Mouse (Mus musculus): ENCODE data around the gene Ndufa7. TPM values are rescaled to one million over a fixed set of nuclear protein-coding genes. Genes with fewer than 3 reads are reported as not detected.
A peak's percentile ranks its signal among the peaks of the same experiment; 100 is the strongest.
"Not testable (repeated sequence)": the region's sequence is repeated elsewhere in the genome, so short reads cannot be mapped to it uniquely, and the experiment has no call there.

Gene Ndufa7
- total RNA-seq, 2 experiments from 2014 or later, result 214 to 232 TPM

DNA sequence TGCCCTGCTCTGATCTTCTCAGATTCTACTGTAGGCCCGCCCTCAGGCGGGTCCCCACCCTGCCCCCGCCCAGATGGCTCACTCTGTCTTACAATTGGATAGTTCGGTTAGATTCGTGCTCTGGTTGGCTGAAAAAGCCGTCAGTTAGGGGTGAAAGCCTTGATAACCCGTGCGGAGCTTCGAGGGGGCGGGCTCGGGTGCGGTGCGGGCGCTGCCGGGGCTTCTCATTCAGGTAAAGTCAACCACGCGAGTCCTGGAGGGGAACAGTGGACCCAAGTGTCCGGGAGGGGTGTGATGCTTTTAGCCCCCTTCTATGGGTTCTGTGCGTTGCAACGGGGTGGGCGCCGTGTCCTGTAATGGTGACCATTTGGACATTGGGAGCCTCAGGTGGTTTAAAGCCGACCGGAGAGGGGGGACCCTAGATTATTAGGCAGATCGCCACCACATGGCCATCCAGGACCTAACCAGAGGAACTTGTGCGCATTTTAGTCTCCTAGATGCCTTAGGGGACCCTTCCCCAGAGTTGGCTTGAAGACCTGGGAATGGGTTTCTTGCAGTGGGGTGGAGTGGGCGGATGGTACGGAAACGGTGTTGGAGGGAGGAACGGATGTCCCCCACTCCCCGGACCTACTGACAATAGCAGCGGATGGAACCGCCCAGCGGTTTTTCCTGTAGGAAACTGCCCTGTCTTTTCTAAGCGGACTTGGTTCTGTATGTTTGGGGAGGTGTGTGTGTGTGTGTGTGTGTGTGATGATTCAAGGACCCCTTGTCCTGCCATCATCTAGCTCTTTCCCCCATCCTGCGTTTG, 13.8 kb upstream of the Ndufa7 start, which contains the start of gene Kank3:
Gene Kank3, plus strand, starts transcription at position 186 of the 808 bp plus-strand sequence.
- DNase-seq, result peak; percentile 94
- intact Hi-C loops (cut with DNase I), result no loop called here

DNA sequence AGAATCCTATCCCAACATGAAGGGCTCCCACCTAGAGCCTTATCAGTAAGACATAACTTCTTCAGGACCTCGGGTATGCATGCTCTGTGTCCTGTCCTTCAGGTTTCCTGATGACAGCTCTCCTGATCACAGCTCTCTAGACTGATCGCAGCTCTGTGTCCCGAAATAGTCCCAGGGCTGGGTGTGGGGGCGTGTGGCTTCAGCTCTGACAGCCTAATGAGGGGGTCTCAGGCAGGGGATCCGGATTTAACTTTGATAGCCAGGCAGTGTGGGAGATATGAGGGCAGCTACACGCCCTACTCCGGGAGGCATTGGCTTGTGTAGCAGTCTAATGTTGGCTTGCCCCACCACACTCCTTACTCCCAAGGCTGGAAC, 13.2 kb upstream of the Ndufa7 start:
- intact Hi-C loops (cut with DNase I), result no loop called here
- DNase-seq, result no peak

DNA sequence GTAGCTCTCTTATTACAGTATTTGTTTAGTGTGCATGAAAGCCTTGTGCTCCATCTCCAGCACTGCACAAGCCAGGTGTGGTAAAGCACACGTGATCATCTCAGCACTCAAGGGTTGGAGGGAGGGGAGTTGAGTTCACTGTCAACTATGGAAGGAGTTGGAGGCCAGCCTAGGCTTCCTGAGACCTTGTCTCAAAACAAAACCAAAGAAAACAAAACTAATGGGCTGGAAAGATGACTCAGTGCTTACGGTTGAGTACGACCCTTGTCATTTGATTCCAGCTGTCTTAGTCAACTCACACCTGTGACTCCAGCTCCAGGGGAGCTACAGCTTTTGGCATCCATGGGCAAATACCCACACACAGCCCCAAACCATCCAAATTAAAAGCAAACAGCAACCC, 11.9 kb upstream of the Ndufa7 start:
- intact Hi-C loops (cut with DNase I), result no loop called here
- no peak for DNase-seq

DNA sequence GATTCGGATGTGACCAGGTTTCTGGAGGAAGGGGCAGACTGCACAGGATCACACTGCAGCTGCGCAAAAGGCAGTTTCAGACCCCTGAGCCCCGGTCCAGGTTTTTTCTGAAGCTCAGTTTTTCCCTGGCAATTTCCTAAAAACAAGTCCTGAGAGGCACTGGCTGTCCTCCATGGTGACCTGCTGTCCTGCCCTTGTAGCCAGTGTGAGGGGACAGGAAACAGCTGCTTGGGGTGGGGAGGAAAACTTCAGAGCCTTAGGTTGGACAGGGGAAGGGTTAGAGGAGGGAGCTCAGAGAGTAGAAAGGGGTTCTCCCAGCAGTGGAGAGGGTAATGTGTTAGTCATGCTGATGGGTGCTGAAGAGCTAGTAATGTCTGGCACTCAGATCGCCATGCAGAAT, 11.4 kb upstream of the Ndufa7 start:
- DNase-seq, result no peak
- intact Hi-C loops (cut with DNase I), result no loop called here

DNA sequence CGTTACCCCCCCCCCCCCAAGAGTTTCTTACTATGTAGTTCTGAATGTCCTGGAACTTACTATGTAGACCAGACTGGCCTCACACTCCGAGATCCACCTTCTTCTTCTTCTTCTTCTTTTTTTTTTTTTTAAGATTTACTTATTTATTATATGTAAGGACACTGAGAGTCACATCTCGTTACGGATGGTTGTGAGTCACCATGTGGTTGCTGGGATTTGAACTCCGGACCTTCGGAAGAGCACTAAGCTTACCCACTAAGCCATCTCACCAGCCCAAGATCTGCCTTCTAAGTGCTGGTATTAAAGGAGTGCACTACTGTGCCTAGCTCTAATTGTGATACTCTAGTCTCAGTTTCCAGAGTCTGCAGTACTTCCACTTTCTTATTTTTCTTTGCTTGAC, 9.0 kb upstream of the Ndufa7 start:
- no peak for DNase-seq
- intact Hi-C loops (cut with DNase I), result no loop called here

DNA sequence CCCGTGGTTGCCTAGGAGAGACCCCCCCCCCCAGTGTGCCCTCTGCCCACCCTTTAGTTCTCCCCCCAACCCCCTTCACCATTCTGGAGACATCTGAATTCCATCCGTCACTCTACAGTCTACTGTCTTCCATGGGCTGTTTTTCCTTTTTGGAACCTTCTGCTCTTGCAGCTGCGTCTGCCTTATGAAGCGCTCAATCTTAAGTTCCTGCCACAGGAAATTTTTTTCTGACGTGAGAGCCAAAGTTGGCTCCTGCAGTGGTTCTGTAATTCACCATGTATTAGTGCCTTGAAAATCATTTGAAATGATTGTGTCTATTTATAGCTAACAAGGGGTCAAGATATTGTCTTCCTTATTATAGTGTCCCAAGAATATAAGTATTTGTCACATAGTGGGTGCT, 7.8 kb upstream of the Ndufa7 start:
- intact Hi-C loops (cut with DNase I), result no loop called here
- no peak for DNase-seq

DNA sequence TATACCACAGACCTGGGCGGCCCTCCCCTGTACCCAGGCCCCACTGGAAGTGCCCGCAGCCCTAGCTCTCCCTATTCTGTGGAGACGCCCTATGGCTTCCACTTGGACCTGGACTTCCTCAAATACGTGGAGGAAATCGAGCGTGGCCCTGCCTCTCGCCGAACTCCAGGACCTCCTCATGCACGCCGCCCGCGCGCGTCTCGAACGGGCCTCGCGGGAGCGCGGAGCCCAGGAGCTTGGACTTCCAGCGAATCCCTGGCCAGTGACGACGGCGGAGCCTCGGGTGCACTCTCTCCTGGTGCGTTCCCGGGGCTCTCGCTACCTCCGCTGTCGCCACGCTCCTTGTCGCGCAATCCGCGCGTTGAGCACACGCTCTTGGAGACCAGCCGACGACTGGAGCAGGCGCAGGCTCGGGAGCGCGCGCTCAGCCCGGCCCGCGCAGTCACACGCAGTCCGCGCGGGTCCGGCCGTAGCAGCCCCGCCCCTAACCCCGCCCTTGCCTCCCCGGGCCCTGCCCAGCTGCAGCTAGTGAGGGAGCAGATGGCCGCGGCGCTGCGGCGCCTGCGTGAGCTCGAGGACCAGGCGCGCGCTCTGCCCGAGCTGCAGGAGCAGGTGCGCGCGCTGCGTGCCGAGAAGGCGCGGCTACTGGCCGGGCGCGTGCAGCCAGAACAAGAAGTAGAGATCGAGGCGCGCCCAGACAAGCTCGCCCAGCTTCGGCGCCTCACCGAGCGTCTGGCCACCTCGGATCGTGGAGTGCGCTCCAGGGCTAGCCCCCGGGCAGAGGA, 7.0 kb upstream of the Ndufa7 start:
- DNase-seq, result peak; percentile 98
- intact Hi-C loops (cut with DNase I), result no loop called here

DNA sequence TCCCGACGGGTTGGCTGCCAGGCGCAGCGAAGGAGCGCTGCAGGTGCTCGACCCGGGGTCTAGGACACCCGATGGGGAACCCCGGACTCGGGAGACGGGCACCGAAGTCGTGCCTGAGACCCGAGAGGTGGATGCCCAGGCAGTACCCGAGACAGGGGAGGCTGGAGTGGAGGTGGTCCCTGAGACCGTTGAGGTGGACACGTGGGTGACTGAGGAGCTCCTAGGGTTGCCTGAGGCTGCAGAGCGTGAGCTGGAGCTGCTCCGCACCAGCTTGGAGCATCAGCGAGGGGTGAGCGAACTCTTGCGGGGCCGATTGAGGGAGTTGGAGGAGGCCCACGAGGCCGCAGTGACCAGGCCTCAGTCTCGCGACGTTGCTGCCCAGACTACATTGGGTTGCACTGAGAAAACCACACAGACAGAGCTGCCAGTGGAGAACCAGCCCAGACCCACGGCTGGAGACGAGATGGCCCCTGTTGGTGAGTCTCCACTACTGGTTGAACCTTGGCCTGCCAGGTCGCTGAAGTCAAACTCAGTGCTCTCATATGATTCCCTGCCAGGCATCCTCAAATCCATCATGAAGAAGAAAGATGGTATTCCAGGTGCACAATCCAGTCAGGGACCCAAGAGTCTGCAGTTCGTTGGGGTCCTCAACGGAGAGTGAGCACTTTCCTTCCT, 6.3 kb upstream of the Ndufa7 start:
- DNase-seq, result no peak
- intact Hi-C loops (cut with DNase I), result no loop called here

DNA sequence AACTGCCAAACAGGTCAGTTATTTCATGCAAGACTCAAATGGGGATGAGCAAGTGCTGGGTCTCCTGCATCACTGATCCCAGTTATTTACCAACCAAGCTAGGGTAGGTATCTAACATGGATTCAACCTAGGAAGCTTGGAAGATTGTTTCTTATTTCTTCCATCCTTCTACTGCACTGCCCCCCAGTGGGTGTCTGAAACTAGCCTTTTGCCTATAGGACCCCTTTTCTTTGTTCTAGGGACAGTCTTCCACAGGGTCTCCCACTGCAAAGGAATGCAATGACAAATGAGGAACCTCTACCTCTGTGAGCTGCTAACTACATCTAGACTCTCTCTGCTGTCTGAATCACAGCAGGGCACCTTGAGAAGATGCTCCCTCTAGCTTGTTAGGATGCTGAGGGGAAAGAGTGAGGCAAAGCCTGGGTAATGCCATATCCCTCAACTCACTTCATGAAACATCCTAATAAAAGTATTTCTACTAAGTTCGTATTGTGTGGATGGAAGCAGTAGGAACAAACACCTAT, 1.9 kb upstream of the Ndufa7 start:
- no peak for DNase-seq
- intact Hi-C loops (cut with DNase I), result no loop called here

DNA sequence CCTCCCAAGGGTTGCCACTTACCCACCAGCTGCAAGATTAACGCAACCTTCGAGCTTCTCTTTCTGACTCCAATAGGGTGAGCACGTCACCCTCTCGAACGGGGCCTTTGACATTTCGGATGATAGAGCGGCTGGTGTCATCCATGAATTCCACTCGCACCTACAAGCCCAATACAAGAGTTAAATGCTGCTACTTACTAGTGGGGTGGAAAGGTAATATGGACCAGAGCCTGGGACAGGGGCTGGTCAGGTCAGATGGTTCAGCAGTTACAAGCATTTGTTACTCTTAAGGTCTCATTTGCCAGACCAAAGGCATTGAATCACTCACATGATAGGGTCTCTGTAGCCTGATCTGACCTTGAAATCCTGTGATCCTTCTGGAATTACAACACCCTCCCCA, 1.2 kb upstream of the Ndufa7 start:
- intact Hi-C loops (cut with DNase I); DNase-seq: not testable (repeated sequence)

DNA sequence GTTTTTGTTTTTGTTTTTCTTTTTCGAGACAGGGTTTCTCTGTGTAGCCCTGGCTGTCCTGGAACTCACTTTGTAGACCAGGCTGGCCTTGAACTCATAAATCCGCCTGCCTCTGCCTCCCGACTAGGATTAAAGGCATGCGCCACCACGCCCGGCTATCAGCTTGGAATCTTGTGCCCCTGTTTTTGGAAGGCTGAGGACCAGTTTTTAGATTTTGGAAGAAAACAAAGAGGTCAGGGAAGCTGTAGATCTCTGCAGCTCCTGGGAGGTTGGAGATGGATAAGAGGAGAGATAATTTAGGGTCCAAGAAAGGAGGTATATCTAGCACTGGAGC, 592 bp downstream of the Ndufa7 start:
- intact Hi-C loops (cut with DNase I); DNase-seq: not testable (repeated sequence)

DNA sequence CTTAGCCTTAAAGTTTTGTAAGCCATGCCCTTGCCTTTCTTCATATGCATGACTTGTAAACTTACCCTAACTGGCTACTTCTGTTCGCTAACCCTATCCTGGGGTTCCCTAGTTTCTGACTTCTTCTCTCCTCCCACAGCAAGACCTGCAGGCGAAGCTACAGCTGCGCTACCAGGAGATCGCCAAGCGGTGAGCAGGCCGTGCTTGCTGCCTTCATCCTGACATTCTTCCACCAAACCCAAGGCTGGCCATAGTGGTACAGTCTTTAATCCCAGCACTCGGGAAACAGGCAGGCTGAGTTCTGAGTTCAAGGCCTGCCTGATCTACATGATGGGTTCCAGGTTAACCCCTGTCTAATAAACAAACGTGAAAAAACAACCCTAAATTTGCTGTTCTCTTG, 1.1 kb downstream of the Ndufa7 start:
- DNase-seq, result no peak
- intact Hi-C loops (cut with DNase I), result no loop called here

DNA sequence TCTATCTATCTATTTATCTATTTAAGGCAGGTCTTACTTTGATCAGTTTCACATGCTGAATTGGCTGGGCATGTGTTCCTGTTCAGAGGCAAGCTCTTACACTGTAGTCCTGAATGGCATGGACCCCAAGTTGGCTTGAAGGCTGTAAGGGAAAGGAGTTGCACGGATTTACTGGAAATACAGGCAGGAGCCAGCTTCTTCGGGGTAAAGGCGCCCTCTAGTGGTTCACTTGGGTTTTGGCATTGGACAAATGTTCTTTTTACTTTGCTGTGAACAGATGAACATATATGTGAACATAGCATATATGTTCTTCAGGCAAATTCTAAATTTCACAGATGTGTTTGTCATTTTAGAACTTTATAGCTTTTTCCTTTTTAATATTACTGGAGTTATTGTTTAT, 2.5 kb downstream of the Ndufa7 start:
- DNase-seq, result peak; percentile 74
- intact Hi-C loops (cut with DNase I), result no loop called here

DNA sequence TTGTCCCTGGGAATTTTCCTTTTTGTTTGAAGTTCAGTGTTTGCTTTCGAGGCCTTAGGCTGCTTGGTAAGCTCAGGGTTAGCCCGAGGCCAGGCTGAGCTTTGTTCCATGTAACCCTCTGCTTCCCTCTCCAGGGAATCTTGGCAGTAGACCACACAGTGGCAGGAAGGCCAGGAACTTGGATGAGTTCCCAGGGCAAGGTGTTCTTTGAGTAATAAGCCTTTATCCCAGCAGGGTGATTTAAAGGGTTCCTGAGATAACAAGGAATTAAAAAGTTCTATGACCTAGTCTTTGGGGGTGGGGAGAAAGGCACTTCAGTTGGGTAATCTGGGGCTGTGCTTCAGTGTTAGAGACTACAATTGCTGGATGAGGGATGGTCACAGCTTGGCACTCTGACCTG, 4.5 kb downstream of the Ndufa7 start:
- intact Hi-C loops (cut with DNase I), result no loop called here
- no peak for DNase-seq

DNA sequence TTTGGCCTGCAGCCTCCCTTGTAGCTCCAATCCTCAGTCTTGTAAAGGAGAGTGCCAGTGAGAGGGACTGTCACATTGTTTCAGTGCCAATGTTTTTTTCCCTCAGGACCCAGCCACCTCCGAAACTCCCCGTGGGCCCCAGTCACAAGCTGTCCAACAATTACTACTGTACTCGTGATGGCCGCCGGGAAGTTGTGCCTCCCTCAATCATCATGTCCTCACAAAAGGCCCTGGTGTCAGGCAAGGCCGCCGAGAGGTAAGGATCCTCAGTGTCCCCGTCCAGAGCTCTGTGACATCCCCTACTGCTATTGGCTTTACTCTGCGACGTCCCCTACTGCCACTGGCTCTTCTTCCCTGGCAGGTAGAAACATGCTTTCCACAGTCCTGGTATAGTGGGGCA, 5.2 kb downstream of the Ndufa7 start:
- intact Hi-C loops (cut with DNase I), result no loop called here
- no peak for DNase-seq

DNA sequence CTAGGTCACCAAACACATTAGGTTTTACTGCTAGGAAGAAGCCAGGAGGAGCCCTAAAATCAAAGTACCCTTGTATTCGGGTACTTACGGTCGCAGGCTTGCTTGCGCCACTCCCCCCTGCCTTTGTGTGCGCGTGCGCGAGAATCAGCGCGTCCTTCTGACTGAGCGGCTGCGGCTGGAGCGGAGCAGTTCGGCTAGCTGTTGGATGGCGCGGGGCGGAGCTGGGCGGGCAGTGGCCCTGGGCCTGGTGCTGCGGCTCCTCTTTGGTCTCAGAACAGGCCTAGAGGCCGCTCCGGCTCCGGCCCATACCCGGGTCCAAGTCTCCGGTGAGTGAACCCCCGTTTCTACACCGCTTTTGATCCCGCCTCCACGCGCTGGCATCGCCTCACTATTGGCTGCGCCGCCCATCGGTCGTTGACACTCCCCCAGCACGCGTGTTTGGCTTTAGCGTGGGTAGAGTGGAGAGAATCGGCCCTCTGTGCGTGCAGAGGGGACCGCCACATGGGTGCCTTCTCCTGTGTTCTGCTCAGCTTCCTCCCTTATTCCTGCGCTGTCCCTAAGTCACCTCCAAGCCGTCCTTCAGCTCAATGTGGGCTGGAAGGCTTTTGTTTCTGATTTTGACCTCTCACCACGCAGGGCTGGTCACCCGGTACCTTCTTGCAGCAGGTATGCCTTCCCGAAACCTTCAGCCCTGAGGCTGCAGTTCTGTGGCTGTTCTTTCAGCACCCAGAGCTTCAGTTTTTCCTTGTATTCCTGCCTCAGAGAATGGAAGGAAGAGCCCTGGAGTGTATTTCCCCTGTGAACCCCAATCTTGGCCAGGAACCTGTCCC, 18.8 kb downstream of the Ndufa7 start, which contains the start of gene Cd320:
Gene Cd320, plus strand, starts transcription at position 126 of the 830 bp plus-strand sequence.
- DNase-seq, result peak; percentile 92
- intact Hi-C loops (cut with DNase I), result no loop called here

DNA sequence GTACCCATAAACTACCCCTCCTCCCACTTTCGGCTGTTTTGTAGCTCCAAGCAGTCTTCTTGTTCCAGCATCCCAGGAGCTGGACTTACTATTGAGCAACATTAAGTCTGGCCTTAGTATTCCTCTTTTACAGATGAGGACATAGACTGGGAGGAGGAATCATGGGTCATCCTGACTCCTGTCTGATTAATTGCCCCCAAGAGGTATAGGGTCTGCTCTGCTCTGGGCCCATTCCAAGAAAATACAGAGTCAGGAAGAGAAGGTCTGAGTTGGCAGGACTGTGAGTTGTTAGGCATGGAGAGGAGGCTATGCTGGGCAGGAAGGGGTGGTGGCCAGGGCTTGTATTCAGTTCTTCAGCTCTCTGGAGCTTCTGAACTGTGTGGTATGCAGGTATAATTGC, 19.8 kb downstream of the Ndufa7 start:
- intact Hi-C loops (cut with DNase I), result no loop called here

DNA sequence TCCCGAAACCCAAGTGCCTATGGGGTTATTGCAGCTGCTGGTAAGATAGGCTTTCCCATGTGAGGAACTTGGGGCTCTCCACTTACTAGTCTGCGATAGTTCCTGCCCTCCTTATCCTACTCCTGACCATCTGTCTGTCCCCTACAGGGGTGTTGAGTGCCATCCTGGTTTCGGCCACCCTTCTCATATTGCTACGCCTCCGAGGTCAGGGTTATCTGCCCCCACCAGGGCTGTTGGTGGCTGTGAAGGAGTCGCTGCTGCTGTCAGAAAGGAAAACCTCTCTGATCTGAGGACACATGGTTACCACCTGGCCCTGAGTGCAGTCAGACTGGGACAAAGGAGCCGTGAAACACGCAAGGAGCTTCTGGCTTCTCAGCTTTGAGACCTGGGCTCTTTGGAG, 23.8 kb downstream of the Ndufa7 start:
- intact Hi-C loops (cut with DNase I), result no loop called here
- DNase-seq, result no peak

More for the DNA sequence above, 19.8 kb downstream of the Ndufa7 start:
- no peak for DNase-seq

DNA sequence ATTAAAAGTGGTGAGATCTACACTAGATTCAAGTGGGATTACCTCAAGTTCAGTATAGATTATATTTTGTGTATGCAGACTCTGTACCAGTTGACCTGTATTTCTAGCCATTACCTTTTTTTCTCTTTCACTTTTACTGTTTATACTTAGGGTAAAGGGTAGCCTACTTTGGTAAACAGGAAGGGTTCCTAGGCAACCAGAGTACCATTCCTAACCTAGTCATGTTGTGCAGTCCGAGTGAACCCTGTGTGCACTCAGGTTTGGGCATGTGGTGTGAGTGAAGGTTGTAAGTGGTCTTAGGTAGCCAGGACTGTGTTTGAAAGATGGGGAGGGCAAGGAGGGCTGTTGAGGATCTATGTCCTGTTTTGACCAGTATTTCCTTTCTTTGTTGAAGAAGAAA, 27.0 kb downstream of the Ndufa7 start:
- DNase-seq, result no peak
- intact Hi-C loops (cut with DNase I), result no loop called here

DNA sequence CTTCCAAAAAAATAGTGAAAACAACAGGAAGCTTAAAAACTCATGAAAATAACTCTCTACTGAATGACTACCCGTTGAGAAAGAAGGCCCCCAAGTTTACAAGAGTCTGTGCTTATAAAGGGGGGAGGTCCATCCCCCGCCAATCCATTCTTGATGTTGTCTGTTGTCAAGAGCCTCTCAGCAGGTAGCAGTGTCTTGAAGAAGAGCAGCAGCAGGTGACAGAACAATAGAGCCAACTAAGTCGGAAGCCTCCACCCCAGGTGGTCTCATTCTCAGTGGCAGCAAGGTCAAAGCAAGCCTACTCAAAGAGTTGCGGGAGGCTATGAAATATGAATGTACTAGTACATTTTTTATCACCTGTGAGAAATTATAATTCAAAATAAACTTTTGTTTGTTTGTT, 33.4 kb downstream of the Ndufa7 start:
- no peak for DNase-seq
- intact Hi-C loops (cut with DNase I), result no loop called here

Data from left cerebral cortex, postnatal 4 days (tissue).